Mouse (Mus musculus) midbrain, embryonic 10.5 days (tissue): ENCODE results near the gene Ppp2r3c. TPM values are rescaled to one million over a fixed set of nuclear protein-coding genes. Genes with fewer than 3 reads are reported as not detected.
"Not testable (repeated sequence)": the region's sequence is repeated elsewhere in the genome, so short reads cannot be mapped to it uniquely, and the experiment has no call there.

Experiments used
- DNase-seq: peaks from one replicate; pipeline ENCODE4 v3.0.0-alpha.2; 2017; ENCODE audit warnings: low spot score
- H3K27ac ChIP-seq: fragments of 300-500 bp; sonication (generic); replicated peaks from 2 replicates; pipeline ENCODE4 v1.5.1; 2016; ENCODE audit warnings: mild to moderate bottlenecking
- H3K27me3 ChIP-seq: fragments of 300-500 bp; sonication (generic); 2 replicates; pipeline ENCODE4 v1.6.1; 2016; ENCODE audit warnings: low read depth, mild to moderate bottlenecking; ENCODE audit not compliant: poor library complexity, severe bottlenecking
- H3K36me3 ChIP-seq: fragments of 300-500 bp; sonication (generic); 2 replicates; pipeline ENCODE4 v1.6.1; 2016; ENCODE audit warnings: mild to moderate bottlenecking, moderate library complexity
- H3K4me1 ChIP-seq: fragments of 300-500 bp; sonication (generic); 2 replicates; pipeline ENCODE4 v1.6.1; 2016
- H3K4me3 ChIP-seq: fragments of 300-500 bp; sonication (generic); 2 replicates; pipeline ENCODE4 v1.5.1; 2016; ENCODE audit warnings: mild to moderate bottlenecking, moderate library complexity
- H3K9me3 ChIP-seq: fragments of 300-500 bp; sonication (generic); replicated peaks from 2 replicates; pipeline ENCODE4 v1.6.1; 2016; ENCODE audit warnings: mild to moderate bottlenecking
- WGBS: fragments of 180-500 bp; shearing (Covaris S2); methylation state at CpG from one replicate; pipeline ENCODE4 v1.1.7; 2016; 5-methylcytosine and 5-hydroxymethylcytosine counted together
- polyA plus RNA-seq: library from polyadenylated mRNA; unstranded; fragments of >200 nt; fragmentation: Nextera tagmentation; extraction: Ambion mirVana; gene quantifications from 2 replicates; pipeline ENCODE4 v1.2.1, GENCODE M21; 2016

The Ppp2r3c gene
- polyA plus RNA-seq, 1 experiment from 2014 or later = 24.2 TPM

- not testable (repeated sequence) for DNase-seq, H3K4me1 ChIP-seq, H3K27me3 ChIP-seq, H3K9me3 ChIP-seq, H3K27ac ChIP-seq, H3K36me3 ChIP-seq
- 0% methylated on average over 12 of the region's 25 CpGs for whole genome bisulfite sequencing
- H3K4me3 ChIP-seq = peak overlapping the region; percentile 50
These were observed 72.3 kb downstream of the Ppp2r3c start for GRCm38 (mm10) chr12:55230520-55230861.

DNA sequence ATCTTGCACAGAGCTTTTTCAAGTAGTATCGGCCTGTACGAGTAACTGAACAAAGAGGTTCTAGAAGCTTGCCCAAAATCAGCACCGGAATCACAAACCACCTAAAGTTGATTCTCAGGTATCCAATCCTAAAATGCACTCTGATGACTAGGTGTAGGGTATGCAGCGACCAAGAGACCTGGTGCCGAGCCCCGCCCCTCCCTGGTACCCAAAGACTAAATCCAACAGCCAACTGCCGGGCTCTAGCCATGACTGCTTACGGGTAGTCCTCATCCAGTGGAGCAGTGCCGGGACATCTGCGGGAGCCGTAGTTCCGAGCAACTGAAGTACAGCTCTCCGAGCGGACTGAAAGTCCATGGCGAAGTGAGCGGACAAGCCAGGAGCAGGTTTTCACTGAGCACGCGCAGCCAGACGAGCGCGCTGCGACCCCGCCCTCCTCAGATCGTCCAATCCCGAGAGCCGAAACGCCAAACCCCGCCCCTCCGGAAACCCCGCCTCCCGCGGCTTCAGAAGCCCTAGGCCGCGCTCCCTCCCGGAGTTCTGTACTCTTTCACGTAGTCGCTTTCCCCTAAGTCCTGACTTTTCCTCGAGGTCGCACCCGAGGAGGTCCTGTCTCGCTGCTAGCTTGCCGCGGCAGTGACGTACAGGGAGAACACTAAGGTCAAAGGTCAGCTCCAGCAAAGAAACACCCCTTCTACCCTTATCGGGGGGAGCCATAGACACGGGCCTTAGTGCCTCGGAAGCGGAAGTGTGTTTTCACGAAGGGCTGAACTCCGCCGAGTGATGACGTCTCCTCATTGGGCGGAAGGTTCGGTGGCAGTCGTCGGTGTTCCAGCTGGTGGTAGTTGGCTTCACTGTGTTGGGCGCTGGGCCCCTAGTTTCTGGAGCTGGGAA, 72.9 kb downstream of the Ppp2r3c start, which contains the start of gene Srp54c:
Srp54c (plus strand) TSS at position 543 of the 894 bp plus-strand sequence.
- no CpG with 5 or more reads among the region's 57 CpGs for WGBS
- peak within 1 kb of the TSS; percentile 50 for H3K4me3 ChIP-seq
- H3K9me3 ChIP-seq, H3K27ac ChIP-seq, H3K4me1 ChIP-seq, H3K36me3 ChIP-seq, H3K27me3 ChIP-seq, DNase-seq: not testable (repeated sequence)

Other genes with a start within 250 kb of the Ppp2r3c start
- gene 2700097O09Rik, start 222.9 kb downstream of the Ppp2r3c start, polyA plus RNA-seq = 43.9 and 47.0 TPM in 2 replicates
- 141 and 156 TPM in 2 replicates for gene Srp54a, start 222.7 kb downstream of the Ppp2r3c start, polyA plus RNA-seq
- 11.3 and 11.7 TPM in 2 replicates for gene Fam177a, start 178.5 kb downstream of the Ppp2r3c start, polyA plus RNA-seq
- gene Srp54b, start 147.9 kb downstream of the Ppp2r3c start, polyA plus RNA-seq = 40.3 and 46.4 TPM in 2 replicates
- gene 1700047I17Rik2, start 103.4 kb downstream of the Ppp2r3c start, polyA plus RNA-seq = 3.1 TPM in 1 of 2 replicates, not detected in the other
- gene Srp54c, start 72.8 kb downstream of the Ppp2r3c start, polyA plus RNA-seq = 53.4 and 53.7 TPM in 2 replicates
- gene 1110008L16Rik, start 3.4 kb downstream of the Ppp2r3c start, polyA plus RNA-seq = 14.3 and 15.1 TPM in 2 replicates
- gene Psma6, start 81.2 kb upstream of the Ppp2r3c start, polyA plus RNA-seq = 496 and 514 TPM in 2 replicates
- 39.0 and 43.8 TPM in 2 replicates for gene Nfkbia, start 189.6 kb upstream of the Ppp2r3c start, polyA plus RNA-seq